Mouse (Mus musculus): ENCODE measurements around the gene Fbf1.

DNA sequence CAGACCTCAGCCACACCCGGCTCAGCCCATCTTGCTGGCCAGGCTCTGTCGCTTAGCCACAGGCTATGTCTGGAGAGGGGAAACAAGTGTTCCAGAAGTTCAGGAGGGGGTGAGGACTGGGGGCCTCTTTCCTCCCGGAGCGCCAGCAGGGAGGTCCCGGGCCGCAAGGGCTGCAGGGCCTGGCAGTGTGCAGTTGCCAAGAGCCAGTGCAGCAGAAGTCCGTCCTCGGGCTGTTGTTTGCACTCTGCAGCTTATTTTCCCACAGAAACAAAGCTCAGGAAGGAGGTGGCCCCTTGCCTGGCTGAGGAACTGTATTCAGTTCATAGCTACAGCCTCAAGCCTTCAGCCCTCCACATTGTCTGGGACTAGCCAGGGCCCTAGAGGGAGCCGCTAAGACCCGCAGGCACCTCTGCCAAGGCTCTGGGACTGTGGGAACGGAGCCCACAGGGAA, 66.0 kb downstream of the Fbf1 start:
- no peak for TF ChIP-seq CTCF (IDR thresholded peaks at IDR 0.05; ENCODE audit: control insufficient read depth, insufficient read depth, insufficient replicate concordance, low read depth, low read length)
- TF ChIP-seq POLR2A (IDR thresholded peaks at IDR 0.05; ENCODE audit: control insufficient read depth, low read depth, low read length), result no peak
